Mouse (Mus musculus) testis, adult 2 months (tissue): Measurements from ENCODE around the gene Lmna.

Experiments used
- CTCF ChIP-seq: fragments of 200-500 bp; IDR thresholded peaks from 2 replicates; pipeline ENCODE4 v1.5.1; 2012; ENCODE audit warnings: low read depth, mild to moderate bottlenecking, inconsistent platforms, low read length, moderate library complexity; ENCODE audit not compliant: control insufficient read depth, insufficient read depth, insufficient replicate concordance
- POLR2A ChIP-seq: fragments of 200-500 bp; IDR thresholded peaks from 2 replicates; pipeline ENCODE4 v1.6.1; 2012; ENCODE audit warnings: low read depth, mild to moderate bottlenecking, inconsistent platforms, low read length, moderate library complexity; ENCODE audit not compliant: control insufficient read depth

DNA sequence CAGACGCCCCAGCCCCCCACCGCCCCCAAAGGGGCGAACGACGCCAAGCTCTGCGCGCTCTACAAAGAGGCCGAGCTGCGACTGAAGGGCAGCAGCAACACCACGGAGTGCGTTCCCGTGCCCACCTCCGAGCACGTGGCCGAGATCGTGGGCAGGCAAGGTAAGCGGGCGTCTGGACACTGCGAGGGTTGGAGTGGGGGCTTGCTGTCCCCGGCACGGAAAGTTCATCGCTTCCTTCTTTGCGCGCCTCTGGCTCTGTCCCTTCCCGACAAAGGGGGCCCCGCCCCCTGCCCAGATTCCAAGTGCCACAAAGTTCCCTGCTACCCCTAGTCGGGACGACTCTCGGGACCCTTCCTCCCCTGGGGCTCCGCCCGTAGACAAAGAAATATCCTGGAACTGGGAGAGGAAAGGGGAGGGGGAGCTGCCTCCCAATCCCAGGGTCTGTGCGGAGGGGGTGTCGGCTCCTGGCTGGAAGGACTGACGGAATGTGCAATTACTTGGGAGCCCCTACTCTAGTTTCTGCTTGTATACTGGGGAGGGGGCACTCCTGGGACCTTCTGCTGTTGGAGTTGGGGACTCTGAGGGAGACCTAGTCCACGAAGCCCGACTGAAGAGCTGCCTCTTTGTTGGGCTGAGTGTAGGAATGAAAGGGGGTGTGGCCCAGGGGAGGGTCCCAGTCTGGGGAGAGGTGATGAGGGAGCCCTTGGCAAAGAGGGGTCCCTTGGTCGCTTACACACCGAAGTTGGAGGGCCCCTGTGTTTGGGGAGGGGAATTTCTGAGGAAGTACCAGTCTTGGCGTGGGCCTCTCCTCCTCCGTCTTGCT is 23.1 kb upstream of the Lmna start:
- TF ChIP-seq POLR2A (no peak), CTCF (no peak)
